Mouse (Mus musculus) neural tube, embryonic 13.5 days (tissue): Measurements from ENCODE around the gene Imp4. TPM values are rescaled to one million over a fixed set of nuclear protein-coding genes. Genes with fewer than 3 reads are reported as not detected.
A peak's percentile ranks its signal among the peaks of the same experiment; 100 is the strongest.

ENCODE experiments used
- ATAC-seq: fragments of 200-750 bp; cut with Nextera tagmentation; 2 replicates; pipeline ENCODE4 v1.8.0; 2017; ENCODE audit warnings: low read depth, mild to moderate bottlenecking, moderate TSS enrichment, moderate library complexity
- H3K27ac ChIP-seq: fragments of 300-500 bp; sonication (generic); replicated peaks from 2 replicates; pipeline ENCODE4 v1.5.1; 2015; ENCODE audit warnings: moderate library complexity, mild to moderate bottlenecking, inconsistent platforms
- H3K27me3 ChIP-seq: fragments of 300-500 bp; sonication (generic); 2 replicates; pipeline ENCODE4 v1.6.1; 2015; ENCODE audit warnings: mild to moderate bottlenecking, inconsistent platforms
- H3K36me3 ChIP-seq: fragments of 300-500 bp; sonication (generic); 2 replicates; pipeline ENCODE4 v1.6.1; 2015; ENCODE audit warnings: mild to moderate bottlenecking, inconsistent platforms
- H3K4me1 ChIP-seq: fragments of 300-500 bp; sonication (generic); replicated peaks from 2 replicates; pipeline ENCODE4 v1.6.1; 2015; ENCODE audit warnings: inconsistent platforms
- H3K4me2 ChIP-seq: fragments of 300-500 bp; sonication (generic); 2 replicates; pipeline ENCODE4 v1.6.1; 2015; ENCODE audit warnings: inconsistent platforms, mild to moderate bottlenecking, moderate library complexity
- H3K4me3 ChIP-seq: fragments of 300-500 bp; sonication (generic); 2 replicates; pipeline ENCODE4 v1.5.1; 2015; ENCODE audit warnings: mild to moderate bottlenecking, inconsistent platforms
- H3K9ac ChIP-seq: fragments of 300-500 bp; sonication (generic); 2 replicates; pipeline ENCODE4 v1.6.1; 2015; ENCODE audit warnings: moderate library complexity, mild to moderate bottlenecking, inconsistent platforms
- H3K9me3 ChIP-seq: fragments of 300-500 bp; sonication (generic); 2 replicates; pipeline ENCODE4 v1.6.1; 2016; ENCODE audit warnings: inconsistent platforms
- WGBS: fragments of 180-500 bp; shearing (Covaris S2); methylation state at CpG from one replicate; pipeline ENCODE4 v1.1.7; 2015; 5-methylcytosine and 5-hydroxymethylcytosine counted together
- polyA plus RNA-seq: library from polyadenylated mRNA; unstranded; fragments of >200 nt; fragmentation: Nextera tagmentation; extraction: Ambion mirVana; gene quantifications from 2 replicates; pipeline ENCODE4 v1.2.1, GENCODE M21; 2015

Imp4 gene
- polyA plus RNA-seq, 1 experiment from 2014 or later, result 55.5 TPM

- H3K9ac ChIP-seq, result no peak overlapping the region
- peaks cover 17% of the 10 kb centered on the region for H3K27me3 ChIP-seq
- H3K4me2 ChIP-seq, result no peak overlapping the region
- H3K9me3 ChIP-seq, result no peaks in the 10 kb centered on the region
- no peak overlapping the region for H3K27ac ChIP-seq
- no peaks in the 10 kb centered on the region for H3K36me3 ChIP-seq
- no peaks in the 10 kb centered on the region for H3K4me1 ChIP-seq
- 82% methylated on average over 6 of the region's 6 CpGs for WGBS
- H3K4me3 ChIP-seq, result no peak overlapping the region
- ATAC-seq, result no peak
These were observed 25.8 kb downstream of the Imp4 start for GRCm38 (mm10) chr1:34465445-34465844.

GRCm38 (mm10) chr1:34468051-34468450 is 28.4 kb downstream of the Imp4 start:
- no peaks in the 10 kb centered on the region for H3K9me3 ChIP-seq
- no peak overlapping the region for H3K27ac ChIP-seq
- no peaks in the 10 kb centered on the region for H3K36me3 ChIP-seq
- WGBS, result 65% methylated on average over 3 of the region's 3 CpGs
- H3K4me1 ChIP-seq, result peaks cover 8% of the 10 kb centered on the region
- H3K27me3 ChIP-seq, result peaks cover 25% of the 10 kb centered on the region
- no peak for ATAC-seq
- H3K9ac ChIP-seq, result no peak overlapping the region
- H3K4me3 ChIP-seq, result no peak overlapping the region
- no peak overlapping the region for H3K4me2 ChIP-seq

- Histone ChIP-seq H3K4me2 (no peak overlapping the region), H3K27ac (no peak overlapping the region), H3K4me3 (no peak overlapping the region), H3K4me1 (peaks cover 11% of the 10 kb centered on the region), H3K9me3 (no peaks in the 10 kb centered on the region), H3K9ac (no peak overlapping the region), H3K27me3 (peaks cover 29% of the 10 kb centered on the region), H3K36me3 (no peaks in the 10 kb centered on the region)
- ATAC-seq, result no peak
- 69% methylated on average over 4 of the region's 4 CpGs for WGBS
These were observed 28.8 kb downstream of the Imp4 start for GRCm38 (mm10) chr1:34468500-34468899.

- Histone ChIP-seq H3K4me1 (peaks cover 11% of the 10 kb centered on the region), H3K4me2 (no peak overlapping the region), H3K27me3 (peaks cover 39% of the 10 kb centered on the region), H3K27ac (no peak overlapping the region), H3K9me3 (no peaks in the 10 kb centered on the region), H3K4me3 (no peak overlapping the region), H3K9ac (no peak overlapping the region), H3K36me3 (no peaks in the 10 kb centered on the region)
- 75% methylated on average over 5 of the region's 5 CpGs for WGBS
- no peak for ATAC-seq
These were observed 30.1 kb downstream of the Imp4 start for GRCm38 (mm10) chr1:34469801-34470200.

GRCm38 (mm10) chr1:34472427-34473300 is 33.0 kb downstream of the Imp4 start:
- H3K4me1 ChIP-seq, result peaks cover 11% of the 10 kb centered on the region
- peaks cover 39% of the 10 kb centered on the region for H3K27me3 ChIP-seq
- ATAC-seq, result peak; percentile 75; the same call in 1 of the 2 replicates
- WGBS, result 1% methylated on average over 41 of the region's 43 CpGs
- no peaks in the 10 kb centered on the region for H3K9me3 ChIP-seq
- no peaks in the 10 kb centered on the region for H3K36me3 ChIP-seq
- H3K4me3 ChIP-seq, result peak overlapping the region; percentile 46
- H3K4me2 ChIP-seq, result peak overlapping the region; percentile 93
- peak overlapping the region; percentile 63 for H3K9ac ChIP-seq
- no peak overlapping the region for H3K27ac ChIP-seq

GRCm38 (mm10) chr1:34478891-34479655 is 39.4 kb downstream of the Imp4 start:
- no peaks in the 10 kb centered on the region for H3K9me3 ChIP-seq
- WGBS, result 69% methylated on average over 11 of the region's 11 CpGs
- H3K4me3 ChIP-seq, result no peak overlapping the region
- no peak overlapping the region for H3K4me2 ChIP-seq
- H3K27ac ChIP-seq, result no peak overlapping the region
- peaks cover 4% of the 10 kb centered on the region for H3K27me3 ChIP-seq
- H3K36me3 ChIP-seq, result no peaks in the 10 kb centered on the region
- no peak overlapping the region for H3K9ac ChIP-seq
- H3K4me1 ChIP-seq, result no peaks in the 10 kb centered on the region
- ATAC-seq, result no peak

GRCm38 (mm10) chr1:34480801-34481200 is 41.1 kb downstream of the Imp4 start:
- peaks cover 6% of the 10 kb centered on the region for H3K4me1 ChIP-seq
- no peak overlapping the region for H3K4me3 ChIP-seq
- ATAC-seq, result no peak
- no peak overlapping the region for H3K27ac ChIP-seq
- no peaks in the 10 kb centered on the region for H3K36me3 ChIP-seq
- no peak overlapping the region for H3K4me2 ChIP-seq
- peaks cover 6% of the 10 kb centered on the region for H3K27me3 ChIP-seq
- WGBS, result 79% methylated on average over 5 of the region's 5 CpGs
- no peaks in the 10 kb centered on the region for H3K9me3 ChIP-seq
- no peak overlapping the region for H3K9ac ChIP-seq

GRCm38 (mm10) chr1:34481920-34482669 is 42.4 kb downstream of the Imp4 start:
- WGBS, result 81% methylated on average over 5 of the region's 5 CpGs
- Histone ChIP-seq H3K27me3 (peaks cover 6% of the 10 kb centered on the region), H3K9ac (no peak overlapping the region), H3K36me3 (no peaks in the 10 kb centered on the region), H3K4me1 (peaks cover 6% of the 10 kb centered on the region), H3K9me3 (no peaks in the 10 kb centered on the region), H3K4me3 (no peak overlapping the region), H3K27ac (no peak overlapping the region), H3K4me2 (no peak overlapping the region)
- no peak for ATAC-seq

GRCm38 (mm10) chr1:34484470-34484869 is 44.8 kb downstream of the Imp4 start:
- no peaks in the 10 kb centered on the region for H3K36me3 ChIP-seq
- no peak for ATAC-seq
- peaks cover 6% of the 10 kb centered on the region for H3K4me1 ChIP-seq
- H3K4me3 ChIP-seq, result no peak overlapping the region
- no peak overlapping the region for H3K4me2 ChIP-seq
- no peaks in the 10 kb centered on the region for H3K9me3 ChIP-seq
- peaks cover 6% of the 10 kb centered on the region for H3K27me3 ChIP-seq
- H3K27ac ChIP-seq, result no peak overlapping the region
- H3K9ac ChIP-seq, result no peak overlapping the region
- 79% methylated on average over 10 of the region's 10 CpGs for WGBS

- Histone ChIP-seq H3K4me2 (peak overlapping the region; percentile 51), H3K36me3 (no peaks in the 10 kb centered on the region), H3K9ac (peak overlapping the region; percentile 51; the same call in 1 of the 2 replicates), H3K27ac (no peak overlapping the region), H3K27me3 (peaks cover 6% of the 10 kb centered on the region; the same call in 1 of the 2 replicates), H3K4me3 (peak overlapping the region; percentile 30), H3K4me1 (peaks cover 6% of the 10 kb centered on the region), H3K9me3 (no peaks in the 10 kb centered on the region)
- WGBS, result 11% methylated on average over 25 of the region's 25 CpGs
- ATAC-seq, result peak; percentile 76; the same call in 1 of the 2 replicates
These were observed 46.0 kb downstream of the Imp4 start for GRCm38 (mm10) chr1:34485461-34486188.

- Histone ChIP-seq H3K4me2 (no peak overlapping the region), H3K4me3 (no peak overlapping the region), H3K27me3 (peaks cover 6% of the 10 kb centered on the region; the same call in 1 of the 2 replicates), H3K36me3 (no peaks in the 10 kb centered on the region), H3K4me1 (peaks cover 6% of the 10 kb centered on the region), H3K27ac (no peak overlapping the region), H3K9ac (no peak overlapping the region), H3K9me3 (no peaks in the 10 kb centered on the region)
- ATAC-seq, result no peak
- 92% methylated on average over 3 of the region's 3 CpGs for WGBS
These were observed 47.7 kb downstream of the Imp4 start for GRCm38 (mm10) chr1:34487383-34487782.
